Mouse (Mus musculus): ENCODE data around the gene Rinl.

The Rinl gene

DNA sequence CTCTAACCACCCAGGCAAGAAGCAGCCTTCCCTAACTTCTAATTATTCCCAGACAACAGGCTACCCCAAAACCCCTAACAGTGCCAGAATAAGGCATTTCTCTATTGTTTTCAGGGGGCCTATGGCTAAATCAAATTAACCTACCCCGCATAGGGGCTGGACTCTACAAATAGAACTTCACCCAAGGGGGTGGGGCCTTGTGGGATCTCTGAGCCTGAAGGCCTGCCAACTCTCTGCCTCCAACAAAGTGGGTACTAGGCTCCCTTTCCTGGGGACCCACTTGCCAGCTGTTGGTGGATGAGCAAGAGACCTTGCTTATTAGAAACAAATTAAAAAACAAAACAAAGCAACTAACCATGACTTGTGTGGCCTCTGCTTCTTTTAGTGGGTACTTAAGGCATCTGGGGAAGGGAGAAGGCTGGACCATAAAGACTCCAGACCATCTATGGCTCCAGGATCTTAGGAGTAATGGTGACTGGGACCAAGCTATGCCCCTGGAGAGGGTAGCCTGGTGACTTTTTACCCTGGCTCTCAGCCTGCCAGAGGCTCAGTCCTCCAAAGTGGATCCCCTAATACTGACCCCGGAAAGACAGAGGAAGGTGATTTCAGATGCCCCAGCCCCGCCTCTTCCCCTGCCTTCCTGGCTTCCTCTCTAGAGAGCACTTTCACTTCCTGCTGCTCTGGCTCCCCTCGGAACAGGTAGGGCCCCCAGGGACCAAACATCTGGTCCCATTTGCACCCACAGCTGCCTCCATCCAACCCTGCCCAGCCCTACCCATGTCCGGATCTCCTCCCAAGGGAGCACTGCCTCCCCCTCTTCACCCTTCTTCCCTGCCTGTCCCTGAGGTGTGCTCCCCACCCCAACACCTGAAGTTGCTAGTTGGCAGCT is at the start of gene Rinl:
Gene Rinl, plus strand, starts transcription at position 663 of the 889 bp plus-strand sequence.
- DNase-seq (ENCODE audit: low read depth) = no peak

DNA sequence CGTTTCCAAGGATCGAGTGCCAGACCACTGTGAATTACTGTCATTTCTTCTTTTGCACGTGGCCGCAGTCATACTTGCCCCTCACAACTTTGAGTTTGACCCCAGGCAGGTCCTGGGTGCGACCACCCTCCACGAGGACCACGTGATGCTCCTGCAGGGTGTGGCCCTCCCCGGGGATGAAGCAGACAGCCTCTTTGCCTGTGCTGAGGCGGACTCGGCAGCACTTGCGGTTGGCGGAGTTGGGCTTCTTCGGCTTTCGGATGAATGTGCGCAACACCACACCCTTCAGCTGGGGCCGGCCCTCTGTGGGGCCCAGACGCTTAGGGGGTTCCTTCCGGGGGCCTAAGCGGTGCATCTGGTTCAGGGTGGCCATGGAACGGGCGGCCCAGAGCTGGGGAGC is 48.9 kb upstream of the Rinl start:
- DNase-seq (ENCODE audit: low read depth) = no peak

DNA sequence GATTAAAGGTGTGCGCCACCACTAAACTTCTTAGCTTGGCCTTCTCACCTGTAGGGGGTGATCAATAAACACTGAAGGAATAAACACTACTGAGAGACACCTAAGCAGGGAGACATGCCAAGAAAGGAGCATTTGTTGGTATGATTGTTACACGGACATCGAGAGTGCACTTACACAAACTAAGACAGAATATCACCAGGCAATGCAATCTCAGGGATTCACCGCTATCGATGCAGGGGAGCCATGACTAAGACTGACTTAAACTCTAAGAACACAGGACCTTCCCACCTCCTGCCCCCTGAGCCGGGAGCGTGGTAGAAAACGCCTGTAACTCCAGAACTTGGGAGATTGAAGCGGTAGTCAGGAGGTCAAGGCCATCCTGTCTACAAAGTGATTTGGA is 47.8 kb upstream of the Rinl start:
- DNase-seq (ENCODE audit: low read depth) = no peak

DNA sequence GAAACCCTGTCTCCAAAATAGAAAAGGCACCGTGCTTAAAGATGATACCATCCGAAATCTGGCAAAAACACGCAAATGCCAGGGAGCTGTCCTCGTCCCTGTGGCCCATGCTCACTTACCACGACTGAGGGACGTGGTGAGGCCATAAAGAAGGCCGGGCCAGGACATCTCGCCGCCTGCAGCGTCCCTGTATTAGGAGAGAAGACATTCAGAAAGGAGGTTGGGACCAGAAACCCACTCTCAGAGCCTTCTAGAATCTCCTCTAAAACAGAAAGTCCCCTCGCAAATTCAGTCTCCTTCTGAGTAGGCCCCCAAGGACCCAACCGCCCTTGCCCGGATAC is 47.4 kb upstream of the Rinl start:
- DNase-seq (ENCODE audit: low read depth) = no peak

DNA sequence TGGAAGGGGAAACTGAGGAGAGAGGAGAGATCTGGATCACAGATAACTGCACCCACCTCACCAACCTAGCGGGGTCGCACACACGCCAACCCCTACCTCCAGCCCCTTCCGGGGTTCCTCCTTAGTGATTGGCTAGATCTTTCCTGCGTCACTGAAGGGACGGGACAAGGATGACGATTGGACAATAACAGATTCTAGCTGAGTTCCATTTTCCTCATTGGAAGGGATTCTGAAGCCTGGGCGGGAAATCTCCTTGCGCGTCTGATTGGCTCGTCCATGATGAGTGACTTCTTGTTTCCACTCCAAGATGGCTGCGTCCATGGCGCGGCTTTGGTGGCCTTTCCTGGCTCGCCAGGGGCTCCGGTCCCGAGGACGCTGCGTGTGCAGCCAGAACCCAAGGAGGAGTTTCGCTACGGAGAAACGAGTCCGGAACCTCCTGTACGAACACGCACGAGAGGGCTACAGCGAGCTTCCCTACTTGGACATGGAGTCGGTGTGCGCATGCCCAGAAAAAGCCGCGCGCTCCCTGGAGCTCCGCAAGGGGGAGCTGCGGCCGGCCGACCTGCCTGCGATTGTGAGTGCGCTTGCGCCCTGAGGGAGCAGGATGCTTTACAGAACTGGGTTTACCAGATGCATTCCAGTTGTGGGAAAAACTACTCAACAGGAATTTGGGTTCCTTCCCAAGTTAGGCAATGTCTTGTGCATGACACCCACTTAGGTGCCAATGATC is 46.9 kb upstream of the Rinl start, which contains the start of the genes Mrps12 and Sars2:
Gene Mrps12, minus strand, starts transcription at position 112 of the 730 bp plus-strand sequence.
Gene Sars2, plus strand, starts transcription at position 284 of the 730 bp plus-strand sequence.
- DNase-seq (ENCODE audit: low read depth) = peak; percentile 98

DNA sequence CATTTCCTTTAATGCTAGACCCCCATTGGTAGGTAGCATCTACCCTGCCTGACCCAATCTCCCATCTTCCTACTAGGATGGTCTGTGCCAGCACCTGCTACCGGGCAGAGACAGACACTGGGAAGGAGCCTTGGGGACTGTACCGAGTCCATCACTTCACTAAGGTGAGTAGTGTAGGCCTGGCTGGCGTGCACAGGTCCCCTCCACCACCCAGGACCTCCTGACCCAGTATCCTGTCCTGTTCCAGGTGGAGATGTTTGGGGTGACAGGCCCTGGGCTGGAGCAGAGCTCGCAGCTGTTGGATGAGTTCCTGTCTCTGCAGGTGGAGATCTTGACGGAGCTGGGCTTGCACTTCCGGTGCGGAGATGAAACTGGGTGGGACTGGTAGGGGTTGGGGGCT is 38.8 kb upstream of the Rinl start:
- DNase-seq (ENCODE audit: low read depth) = no peak

DNA sequence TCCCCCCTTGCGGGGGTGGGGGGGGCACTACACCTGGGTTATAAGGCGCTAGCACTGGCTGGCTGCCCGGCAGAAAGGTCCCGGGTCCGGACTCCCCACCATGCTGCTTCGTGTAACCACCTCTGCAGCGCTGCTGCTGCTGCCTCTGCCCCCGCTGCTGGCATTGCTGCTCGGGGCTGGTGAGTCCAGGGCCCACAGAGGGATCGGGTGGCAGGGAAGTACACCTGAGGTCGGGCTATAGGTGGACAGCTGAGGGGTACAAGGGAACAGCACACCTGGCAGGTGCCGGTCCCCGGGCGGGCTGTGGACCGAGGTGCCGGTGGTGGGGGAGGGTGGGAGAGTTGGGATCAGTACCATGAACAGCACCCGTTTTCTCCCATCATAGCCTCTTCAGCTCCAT is 32.7 kb upstream of the Rinl start, which contains the start of gene Ccer2:
Gene Ccer2, plus strand, starts transcription at position 96 of the 400 bp plus-strand sequence.
- DNase-seq (ENCODE audit: low read depth) = no peak

DNA sequence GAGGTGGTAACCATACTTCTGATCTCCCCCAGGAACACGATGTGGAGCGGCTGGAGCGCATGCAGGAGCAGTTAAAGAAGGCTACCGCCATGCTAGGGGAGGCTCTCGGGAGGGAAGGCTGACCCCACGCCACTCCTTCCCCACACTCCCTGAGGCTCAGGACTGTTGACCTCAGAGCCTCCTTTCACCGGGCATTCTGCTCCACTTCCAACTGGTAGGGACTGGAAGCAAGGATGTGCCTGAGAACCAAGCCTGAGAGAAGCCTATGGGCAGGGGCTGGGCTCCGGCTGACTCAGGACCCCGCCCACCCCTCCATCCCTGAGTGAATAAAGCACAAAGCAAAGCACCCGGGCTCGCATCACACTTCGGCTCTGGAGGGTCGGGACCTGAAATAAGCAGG is 30.1 kb upstream of the Rinl start:
- DNase-seq (ENCODE audit: low read depth) = no peak

DNA sequence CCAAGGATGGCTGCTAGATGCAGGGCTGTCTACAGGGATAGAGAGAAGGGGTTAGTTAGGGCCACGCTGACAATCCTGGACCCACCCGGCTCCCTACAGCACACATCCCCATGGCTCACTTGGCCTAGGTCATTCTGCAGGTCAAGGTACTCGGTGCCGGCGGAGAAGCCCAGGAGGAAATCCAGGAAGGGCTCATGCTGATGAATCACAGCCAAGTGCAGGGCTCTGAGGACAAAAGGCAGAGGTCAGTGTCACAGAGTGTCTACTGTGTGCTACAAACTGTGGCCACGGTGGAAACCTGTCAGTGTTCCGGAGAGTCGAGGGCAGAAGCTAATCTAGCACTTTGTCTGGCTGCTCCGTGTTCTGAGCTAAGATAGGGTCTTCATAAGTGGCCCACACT is 26.9 kb upstream of the Rinl start:
- no peak for DNase-seq (ENCODE audit: low read depth)

DNA sequence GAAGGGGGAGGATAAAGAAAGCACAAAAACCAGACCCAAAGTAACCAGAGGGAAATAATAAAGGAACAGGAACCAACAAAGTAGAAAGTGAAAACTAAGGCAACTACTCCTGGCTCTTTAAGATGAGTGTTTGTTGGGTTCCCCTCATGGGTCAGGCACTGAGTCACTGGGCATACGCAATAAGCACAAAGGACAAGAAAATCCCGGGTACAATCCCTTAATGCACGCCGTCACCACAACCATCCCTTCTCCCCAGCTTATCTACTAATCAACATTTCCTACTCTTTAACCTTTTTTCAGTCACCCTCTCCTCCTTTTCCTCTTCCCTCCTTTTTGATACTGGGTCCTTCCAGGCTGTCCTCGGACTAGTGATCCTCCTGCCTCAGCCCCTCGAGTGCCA is 23.6 kb upstream of the Rinl start:
- DNase-seq (ENCODE audit: low read depth) = no peak

DNA sequence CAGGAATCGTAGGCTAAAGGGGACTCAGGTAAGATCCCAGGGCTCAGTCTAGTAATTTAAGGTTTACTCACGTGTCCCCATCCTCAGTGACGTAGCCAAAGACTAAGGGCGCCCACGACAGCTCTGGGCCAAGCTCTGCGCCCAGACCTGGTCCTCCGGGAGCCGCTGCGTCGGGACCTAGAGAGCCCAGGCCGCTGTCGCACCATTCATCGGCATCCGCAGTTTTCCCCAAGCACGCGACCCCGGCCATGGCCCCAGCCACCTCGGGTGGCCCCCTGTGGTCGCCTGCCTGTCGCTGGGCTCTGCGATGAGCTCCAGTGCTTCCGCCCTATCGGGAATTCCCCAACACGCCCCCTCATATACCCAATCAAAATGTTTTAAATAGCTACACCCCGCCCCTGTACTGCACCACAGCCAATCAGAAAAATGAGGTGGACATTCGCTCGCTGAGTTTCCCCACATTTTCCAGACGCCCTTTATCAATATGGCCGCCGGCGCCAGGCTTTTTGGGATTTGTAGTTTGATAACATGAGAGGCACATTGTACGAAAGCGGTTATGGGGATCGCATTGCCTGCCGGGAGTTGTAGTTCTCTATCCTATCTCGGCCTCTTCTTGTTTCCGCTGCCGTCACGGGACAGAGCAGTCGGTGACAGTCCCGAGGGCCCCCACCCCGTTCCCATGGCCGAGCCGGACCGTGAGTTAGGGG is 22.4 kb upstream of the Rinl start, which contains the start of gene Sirt2:
Gene Sirt2, plus strand, starts transcription at position 563 of the 707 bp plus-strand sequence.
- peak; percentile 98 for DNase-seq (ENCODE audit: low read depth)

DNA sequence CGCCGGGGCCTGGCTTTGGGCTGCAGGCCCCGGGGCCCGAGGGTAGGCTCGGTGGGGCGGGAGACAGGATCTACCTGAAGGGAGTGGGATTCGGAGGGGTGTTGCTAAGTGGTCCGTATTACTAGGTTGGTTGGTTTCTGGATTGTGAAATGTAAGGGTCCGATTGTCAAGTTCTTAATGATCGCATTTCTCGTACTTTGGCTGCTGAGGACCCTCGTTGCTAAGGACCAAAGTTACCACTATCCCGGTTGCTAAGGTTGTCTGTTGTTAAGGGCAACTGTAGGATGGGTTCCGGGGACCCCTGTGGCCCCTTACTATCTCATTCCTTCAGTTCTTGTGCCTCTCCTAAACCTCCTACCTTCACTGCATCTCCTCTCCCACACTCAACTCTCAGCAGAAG is 21.9 kb upstream of the Rinl start:
- DNase-seq (ENCODE audit: low read depth) = no peak

DNA sequence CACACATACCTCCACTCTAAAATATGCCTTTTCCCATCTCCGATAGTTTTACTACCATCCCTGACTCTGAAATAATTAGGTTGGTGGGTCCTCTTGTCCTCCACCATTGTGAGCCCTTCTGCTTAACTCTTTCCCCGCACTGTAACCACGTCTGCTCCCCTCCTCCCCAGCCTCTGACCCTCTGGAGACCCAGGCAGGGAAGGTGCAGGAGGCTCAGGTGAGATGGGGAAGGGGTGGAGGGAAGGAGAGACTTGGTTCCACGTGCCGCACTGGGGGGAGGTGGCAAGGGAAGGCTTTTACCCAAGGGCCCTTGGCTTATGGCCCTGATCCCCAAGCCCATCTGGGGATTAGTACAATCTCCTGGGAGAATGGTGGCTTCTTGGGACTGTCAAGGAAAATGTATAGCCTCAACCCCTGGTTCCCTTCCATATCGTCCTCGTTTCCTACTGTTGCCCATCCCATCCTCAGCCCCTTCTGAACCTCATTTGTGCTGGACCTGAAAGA is 21.3 kb upstream of the Rinl start, which contains the start of gene Nfkbib:
Gene Nfkbib, minus strand, starts transcription at position 51 of the 504 bp plus-strand sequence.
- no peak for DNase-seq (ENCODE audit: low read depth)

DNA sequence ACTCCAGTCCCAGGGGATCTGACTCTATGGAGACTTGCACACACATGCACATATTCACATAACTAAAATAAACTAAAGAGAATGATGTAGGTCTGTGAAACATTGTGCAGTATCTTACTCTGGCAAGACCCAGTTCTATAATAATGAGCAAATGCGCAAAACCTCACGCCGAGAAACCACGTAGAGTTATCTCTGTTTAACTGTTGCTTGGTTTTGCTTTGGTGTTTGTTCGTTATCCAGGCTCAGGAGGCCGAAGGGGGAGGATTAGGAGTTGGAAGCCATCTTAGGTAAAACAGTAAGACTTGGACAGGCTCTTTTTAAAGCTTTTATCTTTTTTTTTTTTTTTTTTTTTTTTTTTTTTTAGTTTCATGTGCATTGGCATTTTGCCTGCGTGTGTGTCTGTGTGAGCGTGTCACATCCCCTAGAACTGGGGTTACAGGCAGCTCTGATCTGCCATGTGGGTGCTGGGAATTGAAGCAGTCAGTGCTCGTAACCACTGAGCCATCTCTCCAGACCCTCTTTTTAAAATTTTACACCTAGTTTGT is 19.3 kb upstream of the Rinl start:
- no peak for DNase-seq (ENCODE audit: low read depth)

DNA sequence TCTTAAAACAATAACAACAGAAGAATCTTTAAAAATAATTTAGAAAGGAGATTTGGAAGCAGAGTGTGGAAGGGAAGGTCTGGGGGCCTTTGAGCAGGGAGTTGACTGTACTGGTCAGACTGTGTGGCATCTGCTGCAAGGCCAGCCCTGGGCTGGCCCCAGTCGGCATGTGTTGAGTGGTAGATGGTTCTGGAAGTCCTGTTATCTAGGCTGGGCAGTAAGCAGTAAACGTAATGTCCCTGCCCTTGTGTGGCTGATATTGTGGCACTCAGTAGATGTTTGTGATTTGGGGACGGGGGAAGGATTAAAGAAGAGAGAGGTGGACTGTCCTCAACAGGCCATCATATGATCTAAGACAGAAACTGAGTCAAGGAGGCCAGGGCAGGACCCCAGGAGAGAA is 18.5 kb upstream of the Rinl start:
- DNase-seq (ENCODE audit: low read depth) = no peak

DNA sequence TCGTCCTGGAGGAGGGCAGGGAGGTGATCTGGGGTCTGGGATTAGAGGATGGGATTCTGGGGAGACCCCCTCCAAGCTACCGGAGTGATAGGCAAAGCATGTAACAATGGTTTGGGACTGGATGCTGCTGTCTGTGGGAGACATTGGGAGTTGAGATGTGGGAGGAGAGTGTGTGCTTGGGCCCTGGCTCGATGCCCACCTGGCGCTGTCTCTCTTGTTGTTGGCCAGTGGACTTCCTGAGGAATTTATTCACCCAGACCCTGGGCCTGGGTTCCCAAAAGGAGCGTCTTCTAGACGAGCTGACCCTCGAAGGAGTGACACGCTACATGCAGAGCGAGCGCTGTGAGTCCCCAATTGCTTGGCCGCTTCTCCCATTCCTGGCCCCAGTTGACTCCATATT is 16.9 kb upstream of the Rinl start:
- DNase-seq (ENCODE audit: low read depth) = no peak

DNA sequence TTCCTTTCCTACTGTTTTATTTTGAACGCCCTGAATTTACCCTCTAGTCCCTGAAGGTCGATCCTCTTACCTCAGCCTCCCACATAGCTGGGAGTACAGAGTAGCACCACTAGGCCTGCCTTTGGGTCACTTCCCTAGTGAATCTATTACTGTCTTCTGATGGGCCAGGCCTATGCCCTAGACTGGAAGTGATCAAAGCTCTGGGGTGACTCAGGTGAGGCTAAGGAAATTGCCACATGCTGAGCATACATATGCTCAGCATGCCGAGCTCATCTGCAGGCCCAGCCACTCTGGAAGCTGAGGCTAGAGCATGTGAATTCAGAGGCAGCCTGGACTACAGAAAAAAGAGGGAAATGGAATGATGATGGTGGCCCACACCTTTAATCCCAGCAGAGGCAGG is 15.6 kb upstream of the Rinl start:
- DNase-seq (ENCODE audit: low read depth) = no peak

DNA sequence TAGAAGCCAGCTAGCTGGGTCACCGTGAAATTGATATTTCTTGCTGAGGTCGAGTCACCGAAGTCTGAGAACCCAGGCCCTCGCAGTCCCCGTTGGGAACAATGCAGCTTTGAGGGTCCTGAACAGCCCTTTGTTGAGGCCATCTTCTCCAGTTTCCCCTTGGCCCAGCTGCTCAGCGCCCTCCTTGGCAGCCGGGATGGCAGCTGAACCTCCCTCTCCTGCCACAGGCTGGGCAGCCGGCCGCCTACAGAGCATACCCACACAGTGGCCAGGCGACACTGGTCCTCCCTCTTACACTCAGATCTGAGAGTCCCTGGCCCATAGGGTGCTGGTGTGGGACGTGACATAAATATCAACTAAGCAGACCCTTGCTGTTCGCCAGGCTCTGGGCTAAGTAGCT is 14.6 kb upstream of the Rinl start:
- no peak for DNase-seq (ENCODE audit: low read depth)

DNA sequence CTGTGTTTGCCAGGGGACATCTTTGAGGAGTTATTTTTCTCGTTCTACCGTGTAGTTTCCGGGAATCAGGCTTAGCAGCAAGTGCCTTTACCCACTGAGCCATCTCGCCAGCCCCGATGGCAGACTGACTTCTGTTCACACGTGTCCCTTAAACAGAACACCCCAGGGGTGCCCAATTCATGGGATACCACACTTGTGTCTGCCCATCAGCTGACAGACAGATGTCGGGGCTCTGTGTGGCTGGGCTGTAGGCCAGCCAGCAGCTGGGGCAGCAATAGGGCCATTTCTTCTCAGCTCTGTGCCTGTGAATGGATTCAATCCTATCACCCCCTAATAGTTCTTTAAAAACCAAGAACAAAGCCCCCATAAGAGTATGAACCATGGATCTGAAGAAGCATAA is 13.6 kb upstream of the Rinl start:
- no peak for DNase-seq (ENCODE audit: low read depth)

DNA sequence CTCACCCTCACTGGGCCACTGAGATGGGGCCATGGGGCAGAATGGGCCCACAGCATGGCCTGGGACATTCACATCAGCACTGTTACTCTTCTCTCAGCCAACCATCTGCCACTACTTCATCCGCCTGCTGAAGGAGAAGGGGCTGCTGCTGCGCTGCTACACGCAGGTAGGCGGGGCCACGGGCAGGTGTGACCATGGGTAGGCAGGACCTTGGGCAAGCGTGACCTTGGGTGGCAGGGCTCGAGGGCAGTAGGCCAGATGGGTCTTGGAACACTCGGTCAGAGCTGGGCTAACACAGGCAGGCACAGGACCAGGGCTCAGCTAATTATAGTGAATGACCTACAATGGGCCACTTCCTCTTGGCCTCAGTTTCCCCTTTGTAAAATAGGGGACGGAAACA is 9.9 kb upstream of the Rinl start:
- no peak for DNase-seq (ENCODE audit: low read depth)

DNA sequence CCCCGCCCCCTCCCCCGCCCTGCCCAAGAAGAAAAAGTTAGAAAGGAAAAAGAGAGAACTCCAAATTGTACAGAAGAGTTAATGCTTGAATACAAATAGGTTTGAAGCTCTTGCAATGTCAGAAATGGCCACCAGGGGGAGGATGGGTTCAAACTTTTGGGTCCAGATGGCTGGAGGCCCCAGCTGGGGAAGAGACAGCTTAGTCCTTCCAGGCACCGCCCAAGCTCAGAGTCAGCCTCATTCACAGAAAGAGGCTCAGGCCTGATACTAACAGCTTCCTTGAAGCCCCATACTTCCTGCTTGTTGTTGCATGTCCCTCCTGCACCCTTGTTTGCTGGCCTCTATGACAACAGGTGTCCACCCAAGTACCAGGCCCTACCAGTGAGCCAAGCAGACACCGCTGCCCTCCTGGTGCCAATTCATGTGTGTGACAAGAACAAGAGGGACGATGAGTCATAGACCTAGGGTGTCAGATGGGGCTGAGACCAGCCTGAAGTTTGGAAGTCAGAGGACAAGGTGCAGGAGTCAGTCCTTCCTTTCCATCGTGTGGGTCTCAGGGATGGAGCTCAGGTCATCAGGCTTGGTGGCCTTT is 8.6 kb upstream of the Rinl start:
- DNase-seq (ENCODE audit: low read depth) = peak; percentile 66

DNA sequence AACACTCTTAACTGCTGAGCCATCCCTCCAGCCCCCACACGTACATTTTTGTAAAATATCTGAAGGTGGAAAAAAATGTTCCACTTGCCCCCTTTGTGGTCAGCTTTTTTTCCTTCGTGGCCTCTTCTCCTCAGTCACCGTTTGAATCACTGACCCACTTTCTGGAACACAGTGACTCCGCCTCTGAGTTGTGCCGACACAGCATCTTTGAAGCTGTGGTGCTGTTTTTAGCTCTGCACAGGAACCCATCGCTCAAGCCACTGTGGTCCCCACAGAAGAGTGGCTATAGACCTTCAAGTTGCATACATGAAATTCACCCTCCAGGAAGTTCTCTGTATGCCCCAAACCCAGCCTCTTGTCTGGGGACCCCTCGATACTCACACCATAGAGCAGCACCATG is 7.9 kb upstream of the Rinl start:
- no peak for DNase-seq (ENCODE audit: low read depth)

All from fibroblast of lung, adult 2 months (primary cell).